Mouse (Mus musculus) erythroid progenitor cell, adult 5-6 weeks (primary cell): Measurements from ENCODE around the gene RPS10-NUDT3. TPM values are rescaled to one million over a fixed set of nuclear protein-coding genes. Genes with fewer than 3 reads are reported as not detected.
A peak's percentile ranks its signal among the peaks of the same experiment; 100 is the strongest.

Experiments
- ATAC-seq: replicated peaks from 2 replicates; pipeline ENCODE4 v1.8.0; 2016; ENCODE audit warnings: moderate number of reproducible peaks, mild to moderate bottlenecking, moderate TSS enrichment, inconsistent platforms; ENCODE audit not compliant: poor library complexity, low FRiP score, severe bottlenecking
- total RNA-seq, 2 experiments: library from RNA; stranded (forward) in 1 of 2; stranded (reverse) in 1 of 2; fragments of 150-400 nt in 1 of 2; fragments of 186-747, 209-891 nt in 1 of 2; gene quantifications; 2 replicates each; pipeline versions ENCODE4 v1.2.3 to v1.2.4; 2015 to 2017; ENCODE audit warnings: low replicate concordance in 2 of 2

Gene RPS10-NUDT3
- total RNA-seq, 2 experiments from 2014 or later = not detected

- peak; percentile 61 for ATAC-seq
Measured at GRCm38 (mm10) chr17:27532095-27532494, 102.9 kb downstream of the RPS10-NUDT3 start.

Other genes starting within 250 kb of the RPS10-NUDT3 start
- not detected in 2 replicates for gene Grm4, start 113.8 kb downstream of the RPS10-NUDT3 start, total RNA-seq (2015; ENCODE audit: low replicate concordance)
- gene Grm4, start 113.8 kb downstream of the RPS10-NUDT3 start, total RNA-seq (2017; ENCODE audit: low replicate concordance) = not detected in 2 replicates
- 40.7 and 57.7 TPM in 2 replicates for gene Hmga1, start 78.7 kb downstream of the RPS10-NUDT3 start, total RNA-seq (2015; ENCODE audit: low replicate concordance)
- 21.2 and 30.6 TPM in 2 replicates for gene Hmga1, start 78.7 kb downstream of the RPS10-NUDT3 start, total RNA-seq (2017; ENCODE audit: low replicate concordance)
- 2.9 and 6.8 TPM in 2 replicates for gene AI413582, start 69.5 kb downstream of the RPS10-NUDT3 start, total RNA-seq (2015; ENCODE audit: low replicate concordance)
- 3.1 and 14.1 TPM in 2 replicates for gene AI413582, start 69.5 kb downstream of the RPS10-NUDT3 start, total RNA-seq (2017; ENCODE audit: low replicate concordance)
- gene Nudt3, start 11.7 kb downstream of the RPS10-NUDT3 start, total RNA-seq (2015; ENCODE audit: low replicate concordance) = 11.3 and 21.6 TPM in 2 replicates
- 20.7 and 43.1 TPM in 2 replicates for gene Nudt3, start 11.7 kb downstream of the RPS10-NUDT3 start, total RNA-seq (2017; ENCODE audit: low replicate concordance)
- gene Rps10, start 1.4 kb upstream of the RPS10-NUDT3 start, total RNA-seq (2015; ENCODE audit: low replicate concordance) = 648 and 718 TPM in 2 replicates
- gene Rps10, start 1.4 kb upstream of the RPS10-NUDT3 start, total RNA-seq (2017; ENCODE audit: low replicate concordance) = 440 and 463 TPM in 2 replicates
- gene Pacsin1, start 20.3 kb upstream of the RPS10-NUDT3 start, total RNA-seq (2015; ENCODE audit: low replicate concordance) = not detected in 2 replicates
- not detected in 2 replicates for gene Pacsin1, start 20.3 kb upstream of the RPS10-NUDT3 start, total RNA-seq (2017; ENCODE audit: low replicate concordance)
- gene Spdef, start 93.7 kb upstream of the RPS10-NUDT3 start, total RNA-seq (2015; ENCODE audit: low replicate concordance) = not detected in 2 replicates
- gene Spdef, start 93.7 kb upstream of the RPS10-NUDT3 start, total RNA-seq (2017; ENCODE audit: low replicate concordance) = not detected in 2 replicates
- 66.7 and 69.2 TPM in 2 replicates for gene D17Wsu92e, start 185.4 kb upstream of the RPS10-NUDT3 start, total RNA-seq (2015; ENCODE audit: low replicate concordance)
- 124 and 152 TPM in 2 replicates for gene D17Wsu92e, start 185.4 kb upstream of the RPS10-NUDT3 start, total RNA-seq (2017; ENCODE audit: low replicate concordance)
- 69.2 and 80.1 TPM in 2 replicates for gene Snrpc, start 202.9 kb upstream of the RPS10-NUDT3 start, total RNA-seq (2015; ENCODE audit: low replicate concordance)
- gene Snrpc, start 202.9 kb upstream of the RPS10-NUDT3 start, total RNA-seq (2017; ENCODE audit: low replicate concordance) = 29.2 and 44.5 TPM in 2 replicates
- gene Uhrf1bp1, start 221.2 kb upstream of the RPS10-NUDT3 start, total RNA-seq (2015; ENCODE audit: low replicate concordance) = 2.9 and 11.2 TPM in 2 replicates
- gene Uhrf1bp1, start 221.2 kb upstream of the RPS10-NUDT3 start, total RNA-seq (2017; ENCODE audit: low replicate concordance) = 4.2 and 6.0 TPM in 2 replicates